Mouse (Mus musculus): Measurements from ENCODE around the gene Kif2c.

Kif2c gene

DNA sequence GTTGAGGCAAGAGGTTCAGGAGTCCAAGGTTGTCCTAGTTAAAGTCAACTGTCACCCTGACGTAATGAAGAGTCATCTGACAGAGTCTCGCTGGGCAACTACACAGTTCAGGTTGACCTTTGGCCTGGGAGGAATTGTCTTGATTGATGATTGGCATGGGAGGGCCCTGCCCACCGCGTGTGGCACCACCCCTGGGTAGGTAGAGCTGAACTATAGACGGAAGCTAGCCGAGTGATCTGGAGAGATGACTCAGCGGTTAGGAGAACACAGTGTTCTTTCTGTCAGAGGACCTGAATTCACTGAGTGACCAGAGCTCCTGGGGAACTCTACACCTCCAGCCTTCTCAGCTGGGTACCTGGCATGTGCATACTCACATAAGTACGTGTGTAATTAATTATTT, 46.4 kb downstream of the Kif2c start:
- no peak for DNase-seq (ENCODE audit: low spot score in 2 of 2)

DNA sequence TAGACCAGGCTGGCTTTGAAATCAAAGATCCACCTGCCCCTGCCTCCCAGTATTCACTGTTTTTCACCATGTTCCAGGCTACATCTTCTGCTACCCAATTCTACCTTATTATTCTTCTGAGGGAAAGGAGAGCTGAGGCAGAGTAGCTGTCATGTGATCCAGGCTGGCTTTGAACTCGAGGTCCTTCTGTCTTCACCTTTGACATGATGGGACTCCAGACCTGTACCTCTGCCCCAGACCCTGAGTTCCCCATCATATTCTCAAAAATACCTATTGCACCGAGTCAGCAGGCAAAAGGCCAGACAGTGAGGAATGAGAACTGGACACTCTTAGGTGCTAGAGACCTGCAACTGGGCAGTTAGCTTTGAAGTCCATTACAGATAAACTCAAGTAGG, 47.8 kb downstream of the Kif2c start:
- DNase-seq (ENCODE audit: low spot score in 2 of 2): no peak

DNA sequence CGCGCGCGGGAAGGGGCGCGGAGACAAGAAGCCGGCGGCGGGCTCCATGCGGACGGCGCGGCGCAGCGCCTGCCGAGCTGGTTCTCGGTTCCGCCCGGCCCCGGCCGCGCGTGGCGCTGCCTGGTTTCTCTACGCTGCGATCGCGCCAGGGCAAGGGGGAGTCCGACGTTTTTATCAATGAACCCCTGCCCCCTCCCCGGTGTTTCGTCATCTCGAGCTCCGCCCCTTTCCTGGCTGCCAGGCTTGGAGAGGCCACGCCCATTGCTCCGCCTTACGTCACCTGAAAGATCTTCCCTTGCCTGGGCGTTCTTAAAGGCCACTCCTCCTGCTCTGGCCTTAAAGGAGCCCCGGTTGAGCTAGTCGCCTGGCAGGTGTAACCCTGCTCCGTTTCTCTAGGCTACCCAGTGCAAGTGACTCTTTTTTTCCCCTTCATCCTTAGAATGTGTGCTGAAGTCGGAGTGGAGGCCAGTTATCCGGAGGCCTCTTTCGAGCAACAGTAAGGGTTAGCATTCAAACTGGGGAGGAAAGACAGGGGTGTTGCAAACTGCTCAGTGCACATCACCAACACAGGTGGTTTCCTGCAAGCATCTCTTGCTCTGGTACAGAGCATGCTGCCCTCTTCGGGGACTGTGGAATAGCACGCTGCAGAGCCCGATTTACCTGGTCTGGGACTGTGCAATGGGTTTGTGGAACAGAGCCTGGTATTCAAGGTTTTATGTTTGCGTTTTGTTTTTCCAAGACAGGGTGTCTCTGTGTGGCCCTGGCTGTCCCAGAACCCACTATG, 48.4 kb downstream of the Kif2c start, which contains the start of gene Plk3:
Gene Plk3 (minus strand): TSS at position 147 of the 784 bp plus-strand sequence.
- peak; percentile 96 to 97 for DNase-seq (ENCODE audit: low spot score in 2 of 2)

DNA sequence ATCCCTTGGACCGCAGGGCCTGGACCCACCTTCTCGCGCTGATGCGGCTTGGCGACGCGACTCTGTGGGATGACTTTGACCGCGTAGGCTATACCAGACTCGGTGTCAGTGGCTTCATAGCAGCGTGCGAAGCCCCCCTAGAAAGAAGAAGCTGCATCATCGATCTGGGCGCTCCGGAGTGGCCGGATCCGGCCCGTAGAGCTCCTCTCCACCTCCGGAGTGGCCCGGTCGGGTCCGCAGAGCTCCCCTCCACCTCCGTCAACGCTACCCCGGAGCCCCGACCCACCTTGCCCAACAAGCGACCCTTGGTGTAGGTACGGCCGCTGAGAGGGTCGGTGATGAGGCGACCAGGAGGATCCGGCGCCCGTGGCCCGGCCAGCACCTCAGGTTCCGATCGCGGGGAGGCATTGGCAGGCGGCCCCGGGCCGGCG, 49.1 kb downstream of the Kif2c start:
- no peak for DNase-seq (ENCODE audit: low spot score in 2 of 2)

DNA sequence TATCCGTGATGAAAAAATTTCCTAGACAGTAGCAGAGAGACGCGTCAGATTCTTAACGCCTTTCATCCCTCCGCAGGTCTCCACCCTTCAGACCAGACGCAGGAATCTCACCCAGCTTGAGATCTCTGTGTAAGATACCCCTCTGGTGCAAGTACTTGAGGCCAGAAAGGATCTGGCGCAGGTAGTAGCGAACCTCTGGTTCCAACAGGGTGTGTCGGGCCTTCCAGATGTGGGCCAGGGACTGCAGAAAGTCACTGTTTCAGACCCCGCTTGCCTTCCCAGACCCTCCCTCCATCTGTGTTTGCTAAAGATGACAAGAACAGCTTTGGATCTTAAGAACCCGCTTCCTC, 49.7 kb downstream of the Kif2c start:
- DNase-seq (ENCODE audit: low spot score in 2 of 2): no peak

DNA sequence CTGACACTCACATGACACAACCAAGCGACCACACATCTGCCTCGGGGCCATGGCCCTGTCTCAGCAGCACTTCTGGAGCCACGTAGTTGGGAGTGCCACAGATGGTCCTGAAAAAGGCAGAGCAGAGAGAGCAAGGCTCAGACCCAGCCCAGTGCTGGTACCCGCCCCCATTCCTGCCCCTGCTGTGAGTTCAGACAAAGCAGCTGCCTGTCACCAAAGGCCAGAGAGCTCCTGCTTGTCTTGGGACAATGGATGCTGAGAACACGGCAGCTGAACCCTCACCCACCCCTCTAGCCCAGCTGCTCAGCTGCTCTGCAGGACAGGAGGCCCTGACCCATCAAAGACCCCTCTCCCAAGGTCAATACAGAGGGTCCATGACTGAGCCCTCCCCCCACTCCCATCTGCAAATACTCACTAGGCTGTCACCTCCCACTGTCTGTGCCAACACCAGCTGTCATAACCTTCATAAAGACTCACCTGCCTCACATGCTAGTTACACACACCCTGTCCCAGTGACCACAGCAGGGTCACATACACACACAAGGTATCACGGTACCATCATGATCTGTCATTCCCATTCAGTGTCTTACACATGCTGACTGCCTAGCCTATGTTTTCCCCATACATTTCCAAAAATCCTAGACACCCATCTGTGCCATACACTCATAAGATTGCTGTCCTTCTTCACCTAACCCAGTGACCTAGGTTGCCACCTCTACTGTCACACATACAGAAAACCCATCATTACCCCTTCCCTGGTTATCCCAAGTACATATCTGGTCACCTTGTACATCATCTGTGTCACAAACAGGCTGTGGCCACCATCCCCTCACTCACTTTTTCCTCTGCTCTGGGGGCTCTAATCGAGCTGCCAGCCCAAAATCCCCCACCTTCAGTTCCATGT, 50.3 kb downstream of the Kif2c start:
- no peak for DNase-seq (ENCODE audit: low spot score in 2 of 2)

DNA sequence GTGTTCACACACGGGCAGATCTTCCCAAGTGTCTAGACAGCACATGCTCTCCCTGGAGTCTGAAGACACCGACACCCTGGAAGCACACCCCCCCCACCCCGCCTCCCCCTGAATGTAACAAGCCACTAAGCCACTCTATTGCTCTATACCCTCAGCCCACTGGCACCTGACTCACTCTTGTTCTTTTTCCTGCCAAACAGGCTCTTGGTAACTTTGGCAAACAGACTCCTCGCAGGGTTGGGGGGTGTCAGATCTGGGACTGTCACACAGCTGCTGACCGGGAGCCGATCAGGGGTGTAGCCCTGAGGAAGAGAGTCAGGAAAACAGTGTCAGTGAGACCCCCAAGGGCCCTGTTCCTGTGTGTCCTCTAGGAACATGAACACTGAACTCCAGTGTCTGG, 51.2 kb downstream of the Kif2c start:
- no peak for DNase-seq (ENCODE audit: low spot score in 2 of 2)

DNA sequence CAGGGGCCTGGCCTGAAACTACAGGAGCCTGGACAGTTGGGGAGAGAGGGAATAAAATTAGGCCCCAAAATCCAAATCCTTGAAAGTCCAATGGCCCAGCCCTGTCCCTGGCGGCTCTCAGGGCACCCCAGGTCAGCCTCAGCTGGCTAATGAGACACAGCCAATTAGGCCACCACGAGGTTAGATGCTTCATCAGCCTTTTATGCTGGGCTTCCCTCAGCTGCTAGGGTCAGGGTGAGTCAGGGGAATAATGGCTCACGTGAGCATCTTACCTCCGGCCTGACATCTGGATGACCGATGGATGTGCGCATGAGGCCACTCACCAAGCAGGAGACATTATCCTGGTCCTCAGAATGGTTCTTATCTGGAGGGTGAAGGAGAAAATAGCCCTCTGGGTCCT, 51.6 kb downstream of the Kif2c start:
- no peak for DNase-seq (ENCODE audit: low spot score in 2 of 2)

DNA sequence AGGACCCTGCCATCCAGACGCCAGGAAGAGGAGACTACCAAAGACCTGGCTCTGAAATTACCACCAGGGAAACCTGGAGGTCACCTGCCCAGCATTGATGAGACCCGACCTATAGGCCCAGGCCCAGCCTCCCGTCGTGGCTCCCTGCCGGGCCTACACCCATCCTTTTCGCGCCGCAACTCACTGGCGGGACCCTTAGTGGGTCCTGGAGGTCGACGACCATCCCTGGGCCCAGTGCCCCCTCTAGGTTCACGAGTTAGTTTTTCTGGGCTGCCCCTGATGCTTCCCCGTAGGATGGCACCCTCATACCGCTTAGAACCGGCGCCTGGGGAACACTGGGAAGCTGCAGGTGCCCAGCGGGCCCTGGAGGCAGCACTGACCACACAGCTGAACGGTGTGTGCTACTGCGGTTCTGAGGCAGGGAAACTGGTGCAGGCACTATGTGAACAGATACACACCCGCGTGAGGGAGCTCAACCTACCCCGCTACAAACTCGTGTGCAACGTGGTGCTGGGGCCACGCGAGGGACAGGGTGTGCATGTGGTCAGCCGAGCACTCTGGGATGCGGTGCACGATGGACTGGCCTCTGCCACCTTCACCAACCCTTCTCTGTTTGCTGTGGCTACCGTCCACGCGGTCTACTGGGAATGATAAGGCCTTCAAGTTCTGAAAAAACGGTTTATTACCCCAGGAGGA, 54.3 kb downstream of the Kif2c start:
- DNase-seq (ENCODE audit: low spot score in 2 of 2): no peak

DNA sequence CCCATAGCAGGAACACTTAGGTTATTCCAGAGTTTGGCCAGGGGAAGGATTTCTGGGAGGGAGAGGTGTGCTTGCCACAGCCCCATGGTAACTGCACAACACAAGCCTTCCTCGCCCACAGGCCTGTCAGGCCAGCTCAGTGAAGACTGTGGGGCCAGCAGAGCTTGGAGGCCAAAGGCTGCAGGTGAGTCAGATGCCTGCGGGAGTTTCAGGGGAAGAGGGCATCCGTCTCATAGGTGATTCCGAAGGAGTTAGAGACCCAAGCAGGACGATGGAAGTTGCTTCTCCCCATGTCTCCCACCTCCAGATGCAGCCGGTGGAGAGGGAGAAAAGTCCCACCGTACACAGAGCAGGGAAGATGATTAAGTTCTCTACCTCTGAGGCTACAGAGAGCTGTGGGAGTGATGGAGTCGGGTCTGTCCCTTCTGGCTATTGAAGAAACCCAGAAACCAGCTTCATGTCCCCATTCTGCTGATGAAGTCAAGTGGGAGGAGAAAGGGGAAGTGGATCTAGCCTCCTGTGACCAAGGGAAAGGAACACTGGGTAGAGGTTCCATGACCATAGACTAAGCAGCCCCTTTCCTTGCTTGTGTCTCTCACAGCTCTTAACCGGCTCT, 55.7 kb downstream of the Kif2c start, which contains the start of gene Tctex1d4:
Gene Tctex1d4 (plus strand): TSS at position 120 of the 616 bp plus-strand sequence.
- DNase-seq (ENCODE audit: low spot score in 2 of 2): no peak

DNA sequence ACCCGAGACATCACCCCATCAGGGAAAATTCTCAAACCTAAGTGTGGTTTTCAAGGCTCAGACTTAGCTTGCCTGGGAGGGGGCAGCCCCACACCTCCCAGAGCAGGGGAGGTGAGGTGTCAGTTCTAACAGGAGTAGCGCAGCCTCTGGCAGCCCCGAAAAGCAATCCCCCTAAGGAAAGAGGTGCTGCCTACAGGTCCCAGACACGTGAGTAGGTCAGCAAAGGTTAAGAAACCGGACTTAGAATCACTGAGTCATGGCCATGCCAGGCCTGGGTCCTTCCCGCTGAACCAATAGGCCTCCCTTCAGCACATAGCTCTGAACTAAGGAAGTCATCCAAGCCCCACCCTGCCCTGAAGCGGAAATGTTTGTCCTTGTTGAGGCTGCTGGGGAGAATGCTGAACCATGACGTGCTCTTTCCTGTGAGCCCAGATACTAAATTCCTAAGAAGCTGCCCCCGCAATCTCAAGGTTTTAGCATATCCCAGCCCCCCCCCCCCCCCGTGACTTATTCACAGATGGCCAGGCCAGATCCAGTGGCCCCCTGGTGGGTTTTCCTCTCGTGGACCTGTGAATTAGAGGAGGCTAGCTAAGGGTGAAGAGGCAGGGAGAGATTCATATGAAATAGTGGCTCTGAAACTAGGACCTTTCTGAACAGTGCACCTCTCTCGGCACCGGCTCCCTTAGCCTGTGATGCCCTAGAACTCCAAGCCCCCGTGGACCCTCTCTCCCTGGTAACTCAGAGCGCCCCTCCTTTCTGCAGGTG, 56.3 kb downstream of the Kif2c start:
- peak; percentile 93 to 95 for DNase-seq (ENCODE audit: low spot score in 2 of 2)

DNA sequence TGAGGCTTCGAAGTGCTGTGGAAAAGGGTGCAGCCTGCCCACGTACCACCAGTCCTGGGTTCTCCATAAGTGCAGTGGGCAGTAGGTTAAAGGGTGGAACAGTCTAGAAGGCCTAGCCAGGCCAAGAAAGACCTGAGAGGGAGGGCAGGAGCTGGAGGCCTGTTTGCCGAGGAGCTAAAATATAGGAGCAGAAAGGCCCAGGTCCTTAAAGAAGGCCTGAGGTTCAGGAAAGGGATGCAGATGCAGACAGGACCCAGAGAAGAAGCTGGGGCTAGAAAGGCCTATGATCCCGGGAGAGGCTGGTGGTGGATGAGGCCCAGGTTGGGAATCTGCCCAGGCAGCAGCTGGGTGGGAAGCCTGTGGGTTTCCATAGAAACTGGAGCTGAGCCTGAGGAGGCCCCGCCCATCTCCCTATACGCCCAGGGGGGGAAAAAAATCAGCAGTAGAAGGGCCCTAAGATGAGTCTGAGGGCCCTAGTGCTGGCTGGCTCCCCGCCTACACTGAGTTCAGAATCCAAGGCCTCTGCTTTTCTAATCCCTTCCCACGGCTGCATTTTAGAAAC, 57.0 kb downstream of the Kif2c start, which contains the start of gene Btbd19:
Gene Btbd19 (minus strand): TSS at position 378 of the 562 bp plus-strand sequence.
- DNase-seq (ENCODE audit: low spot score in 2 of 2): peak; percentile 87 to 88

DNA sequence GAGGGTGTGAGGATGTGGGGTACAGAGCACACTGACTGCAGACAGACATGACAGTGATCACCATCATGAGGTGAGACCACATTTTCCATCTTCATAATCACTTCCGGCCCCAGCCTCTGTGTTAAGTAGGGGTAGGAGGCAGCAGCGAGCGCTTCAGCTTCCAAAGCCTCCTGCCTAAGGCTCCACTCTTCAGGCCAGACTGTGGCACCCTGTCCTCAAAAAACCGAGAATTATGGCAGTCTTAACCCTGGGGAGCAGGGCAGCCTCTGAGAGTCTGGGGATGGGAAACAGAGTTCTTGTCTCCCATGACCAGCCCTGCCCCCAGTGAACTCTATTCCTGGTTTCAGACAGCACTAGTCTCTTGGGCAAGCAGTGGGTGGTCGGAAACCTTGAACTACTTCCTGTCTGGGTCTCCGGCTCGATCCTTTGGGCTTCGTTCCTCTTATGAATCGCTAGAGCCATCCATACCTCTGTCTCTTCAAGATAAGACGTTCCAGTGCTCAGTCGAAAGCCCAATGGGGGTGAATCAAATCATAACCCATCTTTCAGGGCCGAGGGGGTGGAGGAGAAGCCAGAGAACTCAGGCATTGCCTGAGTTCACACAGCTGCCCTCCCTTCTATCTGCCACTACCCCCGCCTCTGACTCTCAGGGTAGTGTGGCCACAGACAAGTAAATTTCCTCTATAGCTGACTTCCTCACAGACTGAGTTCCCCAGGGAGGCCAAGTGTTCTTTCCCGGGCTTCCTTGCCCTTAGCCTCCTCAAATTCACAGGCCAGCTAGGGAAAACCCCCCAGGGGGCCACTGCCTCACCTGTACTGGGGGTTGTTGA, 57.7 kb downstream of the Kif2c start:
- peak; percentile 66 to 75 for DNase-seq (ENCODE audit: low spot score in 2 of 2)

DNA sequence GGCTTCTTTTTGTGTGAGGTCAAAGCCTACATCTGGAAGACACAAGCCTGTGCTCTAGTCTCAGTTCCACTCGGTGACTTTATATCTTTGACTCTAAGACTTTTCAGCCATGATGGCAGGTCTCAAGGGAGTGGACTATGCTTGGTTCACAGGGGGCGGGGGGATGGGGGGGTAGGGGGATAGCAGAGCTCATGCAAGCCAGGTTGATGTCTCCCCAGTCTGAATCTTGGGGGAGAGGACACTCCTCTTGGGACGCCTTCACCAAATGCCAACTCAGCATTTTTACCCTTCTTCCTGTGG, 58.3 kb downstream of the Kif2c start:
- DNase-seq (ENCODE audit: low spot score in 2 of 2): no peak

DNA sequence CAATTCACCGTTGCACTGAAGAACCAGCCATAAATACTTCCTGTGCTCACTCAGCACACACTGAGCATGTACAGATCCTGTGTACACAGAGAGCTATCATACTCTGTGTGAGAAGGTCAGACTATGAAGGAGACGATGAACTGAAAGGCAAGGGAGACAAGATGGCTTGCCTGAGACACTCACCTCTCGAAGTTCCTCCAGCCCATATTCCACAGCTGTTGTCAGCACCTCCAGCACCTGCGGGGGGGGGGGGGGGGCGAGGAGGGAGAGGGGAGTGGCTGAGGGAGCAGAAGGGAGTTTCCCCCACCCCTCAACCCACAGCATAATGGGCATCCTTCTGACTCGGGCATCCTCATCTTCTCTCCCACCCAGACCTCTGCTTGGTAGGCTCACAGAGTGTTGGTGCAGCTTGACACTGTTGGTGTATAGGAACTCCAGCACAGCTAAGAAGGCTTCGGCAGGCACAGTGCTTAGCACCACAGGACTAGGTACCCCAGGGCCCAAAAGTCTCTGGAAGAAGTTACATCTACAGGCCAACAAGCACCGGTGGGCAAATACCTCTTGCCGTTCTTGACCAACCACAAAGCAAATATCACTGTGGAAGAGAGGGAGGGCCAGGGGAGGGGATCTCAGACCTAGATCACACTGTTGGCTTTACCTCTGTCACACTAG, 58.8 kb downstream of the Kif2c start:
- DNase-seq (ENCODE audit: low spot score in 2 of 2): no peak

DNA sequence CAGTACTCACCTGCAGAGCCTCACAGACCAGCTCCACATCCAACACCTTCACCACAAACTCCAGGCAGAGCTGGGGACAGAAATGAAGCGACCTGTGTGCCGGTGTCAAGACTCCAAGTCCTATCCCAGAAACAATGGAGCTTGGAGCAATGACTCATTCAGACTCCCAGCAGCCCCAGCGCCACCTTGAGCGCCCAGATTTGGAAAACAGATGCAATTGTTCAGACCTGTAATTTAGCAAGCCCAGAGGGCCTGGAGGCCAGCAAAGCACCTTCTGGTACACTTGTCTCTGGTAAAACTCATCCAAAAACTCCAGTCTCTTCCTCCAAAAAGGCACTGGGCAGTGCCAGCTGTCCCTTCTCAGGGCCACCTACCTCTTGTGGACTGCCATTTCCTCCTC, 60.2 kb downstream of the Kif2c start:
- DNase-seq (ENCODE audit: low spot score in 2 of 2): no peak

DNA sequence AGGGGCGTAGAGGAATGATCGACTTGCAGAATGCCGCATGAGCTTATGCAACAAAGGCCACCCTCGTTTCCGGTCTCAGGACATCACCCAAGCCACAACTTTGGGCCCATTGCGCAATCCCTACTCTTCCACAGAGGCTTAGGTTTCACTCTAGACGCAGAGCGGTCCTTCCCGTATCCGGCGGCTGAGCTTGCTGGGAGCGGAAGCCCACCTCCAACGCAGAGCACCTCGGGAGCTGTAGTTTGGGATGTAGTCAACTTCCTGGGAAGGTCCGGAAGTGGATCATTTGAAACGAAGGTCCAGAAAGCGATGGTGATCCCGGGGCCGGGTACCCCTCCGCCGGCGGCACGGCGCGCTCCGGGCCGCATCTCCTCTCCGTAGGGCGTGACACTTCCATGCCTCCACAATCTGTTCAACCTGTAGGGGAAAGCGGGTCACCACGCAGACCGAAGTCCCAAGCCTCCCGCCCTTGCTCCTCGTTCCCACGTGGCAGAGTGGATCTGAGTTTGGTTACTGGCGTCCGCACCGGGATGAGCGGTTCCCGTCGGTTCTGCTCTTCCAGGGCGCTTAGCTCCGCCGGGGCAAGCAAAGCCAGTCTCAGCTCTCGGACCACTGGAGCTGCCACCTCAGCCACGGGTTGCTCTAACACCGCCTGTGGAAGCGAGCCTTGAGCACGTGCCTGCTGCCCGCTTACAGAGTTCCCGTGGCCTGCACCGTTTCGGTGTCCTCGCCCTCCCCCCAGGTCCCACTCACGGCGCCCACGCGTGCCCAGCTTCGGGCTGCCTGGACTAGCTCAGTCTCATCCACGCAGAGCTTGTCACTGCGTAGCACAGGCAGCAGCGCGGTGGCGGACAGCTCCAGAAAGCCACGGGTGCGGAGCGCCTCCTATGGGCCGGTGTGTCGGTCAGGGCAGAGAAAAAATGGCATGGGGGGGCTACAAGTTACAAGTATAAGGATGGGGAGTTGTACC, 61.7 kb downstream of the Kif2c start:
- peak; percentile 98 for DNase-seq (ENCODE audit: low spot score in 2 of 2)

DNA sequence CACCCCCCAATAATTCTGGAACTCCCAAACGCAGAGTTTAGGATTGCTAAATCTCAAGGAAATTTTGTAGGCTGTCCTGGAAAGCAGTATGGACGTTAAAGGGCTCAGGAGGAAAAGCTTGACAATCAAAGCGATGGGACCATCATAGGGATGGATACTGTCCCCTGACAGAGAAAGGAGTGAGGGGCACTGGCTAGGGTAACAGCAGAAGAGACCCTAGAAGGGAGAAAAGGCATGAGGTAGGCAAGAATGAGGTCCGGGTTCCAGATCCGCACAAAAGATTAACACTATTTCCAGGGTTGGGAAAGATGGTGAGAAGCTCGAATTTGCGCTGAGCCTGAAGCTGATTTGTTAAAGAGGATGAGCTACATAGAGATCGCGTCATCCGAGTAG, 62.4 kb downstream of the Kif2c start:
- DNase-seq (ENCODE audit: low spot score in 2 of 2): no peak

Measured in heart, adult 9 months (tissue).